Mouse (Mus musculus) ES-E14 (cell line): ENCODE results near the gene Nkapd1. TPM values are rescaled to one million over a fixed set of nuclear protein-coding genes. Genes with fewer than 3 reads are reported as not detected.
"Not testable (repeated sequence)": the region's sequence is repeated elsewhere in the genome, so short reads cannot be mapped to it uniquely, and the experiment has no call there.

ENCODE experiments used
- DNase-seq: peaks from one replicate; pipeline ENCODE4 v3.0.0-alpha.2; 2013; ENCODE audit warnings: low read depth, low spot score
- H3K27ac ChIP-seq: 2 replicates; pipeline ENCODE4 v1.5.1; 2012; ENCODE audit warnings: low read depth, mild to moderate bottlenecking, low read length, moderate library complexity, mixed read lengths; ENCODE audit not compliant: poor library complexity, insufficient read depth, severe bottlenecking
- H3K36me3 ChIP-seq: 2 replicates; pipeline ENCODE4 v1.6.1; 2012; ENCODE audit warnings: mild to moderate bottlenecking, low read length, moderate library complexity, mixed read lengths; ENCODE audit not compliant: control insufficient read depth, poor library complexity, insufficient read depth, severe bottlenecking
- H3K4me1 ChIP-seq, 2 experiments: fragments of 150-350 bp in 1 of 2; sonication (generic) in 1 of 2; 2 replicates each; pipeline ENCODE4 v1.6.1; 2012; ENCODE audit warnings: low read length in 2 of 2, mild to moderate bottlenecking in 1 of 2, mixed read lengths in 1 of 2; ENCODE audit not compliant: control insufficient read depth in 2 of 2, insufficient read depth in 2 of 2, poor library complexity in 1 of 2
- H3K4me3 ChIP-seq, 2 experiments: fragments of 150-350 bp in 1 of 2; sonication (generic) in 1 of 2; 2 replicates each; pipeline ENCODE4 v1.5.1; 2012; ENCODE audit warnings: low read length in 2 of 2, low read depth in 1 of 2, mild to moderate bottlenecking in 1 of 2, mixed read lengths in 1 of 2; ENCODE audit not compliant: insufficient read depth in 1 of 2, poor library complexity in 1 of 2, severe bottlenecking in 1 of 2
- H3K9ac ChIP-seq: 2 replicates; pipeline ENCODE4 v1.6.1; 2012; ENCODE audit warnings: low read depth, mild to moderate bottlenecking, low read length, mixed read lengths; ENCODE audit not compliant: poor library complexity, insufficient read depth, severe bottlenecking
- H3K9me3 ChIP-seq: fragments of 150-350 bp; sonication (generic); 2 replicates; pipeline ENCODE4 v1.6.1; 2012; ENCODE audit warnings: low read depth, mild to moderate bottlenecking, low read length; ENCODE audit not compliant: control insufficient read depth, insufficient read depth
- CHD2 ChIP-seq: IDR thresholded peaks from 2 replicates; pipeline ENCODE4 v1.6.1; 2014; ENCODE audit warnings: mild to moderate bottlenecking, low read depth, low read length, inconsistent platforms
- HCFC1 ChIP-seq: IDR thresholded peaks from 2 replicates; pipeline ENCODE4 v1.6.1; 2012; ENCODE audit warnings: low read length, inconsistent platforms, borderline replicate concordance; ENCODE audit not compliant: insufficient read depth
- MAFK ChIP-seq: IDR thresholded peaks from 2 replicates; pipeline ENCODE4 v1.6.1; 2014; ENCODE audit warnings: mild to moderate bottlenecking, low read depth, low read length, inconsistent platforms; ENCODE audit not compliant: insufficient read depth
- ZC3H11A ChIP-seq: IDR thresholded peaks from 2 replicates; pipeline ENCODE4 v1.6.1; 2012; ENCODE audit warnings: low read depth, mild to moderate bottlenecking, inconsistent platforms, low read length, borderline replicate concordance
- ZNF384 ChIP-seq: IDR thresholded peaks from 2 replicates; pipeline ENCODE4 v1.6.1; 2012; ENCODE audit warnings: low read depth, low read length, inconsistent platforms
- in situ Hi-C, 2 experiments: fragments of 600-800 bp; cut with MboI; formaldehyde crosslinking; loops; one replicate each; pipeline ENCODE4 v1.15.1; 2025; ENCODE audit warnings: low sequenced_read_pairs in 2 of 2, inconsistent platforms in 1 of 2; ENCODE audit not compliant: unreplicated experiment in 2 of 2
- total RNA-seq: library from RNA; depleted of rRNA; stranded (reverse); fragments of 300-350 nt; gene quantifications from 2 replicates; pipeline ENCODE4 v1.2.3, GENCODE M21; 2012

Nkapd1 gene
- total RNA-seq, 1 experiment, result 16.1 TPM

GRCm38 (mm10) chr9:50646826-50647370 is 29.6 kb upstream of the Nkapd1 start:
- in situ Hi-C loops, result no loop called here
- no peaks in the 10 kb centered on the region for H3K9me3 ChIP-seq
- no peak overlapping the region for H3K27ac ChIP-seq
- TF ChIP-seq MAFK (no peak), ZNF384 (no peak), ZC3H11A (no peak), CHD2 (no peak), HCFC1 (no peak)
- peak overlapping the region in 1 of 2 experiments; percentile 43; a peak in 2 of 4 replicates for H3K4me3 ChIP-seq
- no peaks in the 10 kb centered on the region for H3K4me1 ChIP-seq
- no peak overlapping the region for H3K9ac ChIP-seq
- peak; percentile 59 for DNase-seq
- peaks cover 22% of the 10 kb centered on the region for H3K36me3 ChIP-seq

- in situ Hi-C loops, result no loop called here
- no peaks in the 10 kb centered on the region for H3K4me1 ChIP-seq
- peaks cover 1% of the 10 kb centered on the region for H3K36me3 ChIP-seq
- H3K9me3 ChIP-seq, result no peaks in the 10 kb centered on the region
- H3K27ac ChIP-seq, result no peak overlapping the region
- DNase-seq, result no peak
- no peak overlapping the region for H3K9ac ChIP-seq
- H3K4me3 ChIP-seq, result no peak overlapping the region
- TF ChIP-seq MAFK (no peak), CHD2 (no peak), ZNF384 (no peak), HCFC1 (no peak), ZC3H11A (no peak)
Measured at GRCm38 (mm10) chr9:50634270-50634669, 17.0 kb upstream of the Nkapd1 start.

- no peaks in the 10 kb centered on the region for H3K9me3 ChIP-seq
- DNase-seq, result no peak
- TF ChIP-seq ZC3H11A (no peak), ZNF384 (no peak)
- H3K27ac ChIP-seq, result no peak overlapping the region
- no peaks in the 10 kb centered on the region for H3K4me1 ChIP-seq
- no peak overlapping the region for H3K4me3 ChIP-seq
- H3K36me3 ChIP-seq, result no peaks in the 10 kb centered on the region
- H3K9ac ChIP-seq, result no peak overlapping the region
- in situ Hi-C loops, result no loop called here
Measured at GRCm38 (mm10) chr9:50633059-50633458, 15.8 kb upstream of the Nkapd1 start.

- Histone ChIP-seq H3K36me3 (no peaks in the 10 kb centered on the region), H3K9me3 (no peaks in the 10 kb centered on the region), H3K4me1 (no peaks in the 10 kb centered on the region), H3K27ac (no peak overlapping the region), H3K4me3 (no peak overlapping the region), H3K9ac (no peak overlapping the region)
- DNase-seq, result no peak
- in situ Hi-C loops, result no loop called here
- no peak for TF ChIP-seq ZC3H11A
- TF ChIP-seq HCFC1, result no peak
- TF ChIP-seq CHD2, result no peak
Measured at GRCm38 (mm10) chr9:50632016-50632688, 14.9 kb upstream of the Nkapd1 start.

GRCm38 (mm10) chr9:50630903-50631302 is 13.6 kb upstream of the Nkapd1 start:
- H3K27ac ChIP-seq, H3K4me3 ChIP-seq, H3K9me3 ChIP-seq, H3K4me1 ChIP-seq, H3K36me3 ChIP-seq, DNase-seq, H3K9ac ChIP-seq, in situ Hi-C loops: not testable (repeated sequence)
